Mouse (Mus musculus) 3T3-L1 (cell line): ENCODE measurements at regions not wholly inside any gene's neighbourhood (a gene's known extent, or its start where the extent isn't known, plus 50 kb on each side); places are given as distances from the start of the nearest gene placed in this dataset.
A peak's percentile ranks its signal among the peaks of the same experiment; 100 is the strongest.

Experiments
- DNase-seq: peaks from one replicate; pipeline ENCODE4 v3.0.0-alpha.2; 2015; ENCODE audit warnings: low read depth, low spot score

DNA sequence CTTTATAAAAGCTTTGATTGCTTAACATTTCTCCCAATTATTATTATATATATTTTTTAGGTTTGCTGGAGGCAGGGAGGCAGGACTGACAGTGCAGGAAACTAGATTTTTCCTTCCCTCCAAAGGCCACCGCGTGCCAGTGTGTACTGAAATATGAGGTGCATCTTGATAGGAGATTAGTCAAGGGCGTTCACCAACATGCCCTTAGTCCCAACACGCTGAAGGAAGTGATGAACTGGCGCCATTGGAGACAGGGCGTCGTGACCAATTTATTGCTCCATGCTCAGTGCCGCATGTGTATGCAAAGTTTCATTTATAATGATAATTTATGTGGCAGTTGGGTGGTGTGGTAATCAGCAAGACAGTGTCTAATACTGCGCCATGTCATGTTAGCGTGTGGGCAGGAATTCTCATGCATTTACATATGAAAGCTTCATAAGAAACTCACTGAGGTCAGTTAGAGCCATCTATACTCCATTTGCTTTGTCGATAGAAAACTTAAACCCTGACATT, 66.2 kb downstream of the Isl1 start:
- DNase-seq, result no peak

- no peak for DNase-seq
Observed at GRCm38 (mm10) chr13:116215101-116215500, 94.4 kb downstream of the Isl1 start.

GRCm38 (mm10) chr13:116213843-116214829, 95.4 kb downstream of the Isl1 start:
- DNase-seq, result no peak

- DNase-seq, result peak; percentile 36
Observed at GRCm38 (mm10) chr13:116201177-116201920, 108.1 kb downstream of the Isl1 start.

DNA sequence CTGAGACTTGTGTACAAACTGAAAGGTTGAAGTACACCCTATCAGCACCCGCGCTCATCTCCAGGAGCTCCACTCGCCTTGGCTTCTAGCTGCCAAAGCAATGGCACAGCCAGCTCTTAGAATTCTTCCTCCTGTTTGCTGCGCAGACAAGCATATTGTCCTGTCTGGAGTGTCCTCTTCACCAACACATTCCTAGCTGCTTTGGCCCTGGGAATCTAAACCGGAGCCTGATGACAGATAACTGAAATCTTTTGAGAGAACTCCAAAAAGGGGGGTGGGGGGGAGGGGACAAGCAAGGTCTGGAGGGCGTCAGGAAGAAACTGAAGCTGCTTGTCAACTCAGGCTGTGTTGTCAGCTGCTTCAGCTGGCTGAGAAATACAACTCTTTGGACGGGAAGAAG, 122.4 kb downstream of the Isl1 start:
- DNase-seq, result no peak

GRCm38 (mm10) chr13:116177781-116178180, 131.7 kb downstream of the Isl1 start:
- no peak for DNase-seq

DNA sequence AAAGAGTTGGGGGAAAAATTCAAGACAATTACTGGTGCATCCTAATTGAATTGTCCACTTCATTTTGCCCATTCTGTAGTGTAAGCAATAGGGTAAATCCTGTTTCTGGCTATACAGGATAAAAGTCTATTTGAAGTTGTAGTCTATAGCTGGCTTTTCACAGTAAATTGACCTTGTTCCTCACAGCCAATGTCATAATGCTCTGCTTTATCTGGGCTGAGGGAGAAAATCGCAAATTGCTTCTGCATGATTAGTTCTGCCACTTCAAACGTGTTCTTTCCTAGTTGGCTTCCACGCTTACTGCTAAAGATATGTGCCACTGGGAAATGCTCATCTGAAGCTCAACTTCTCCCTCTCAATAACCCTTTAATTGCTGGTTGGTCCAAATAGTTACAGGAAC, 134.5 kb downstream of the Isl1 start:
- DNase-seq, result no peak

DNA sequence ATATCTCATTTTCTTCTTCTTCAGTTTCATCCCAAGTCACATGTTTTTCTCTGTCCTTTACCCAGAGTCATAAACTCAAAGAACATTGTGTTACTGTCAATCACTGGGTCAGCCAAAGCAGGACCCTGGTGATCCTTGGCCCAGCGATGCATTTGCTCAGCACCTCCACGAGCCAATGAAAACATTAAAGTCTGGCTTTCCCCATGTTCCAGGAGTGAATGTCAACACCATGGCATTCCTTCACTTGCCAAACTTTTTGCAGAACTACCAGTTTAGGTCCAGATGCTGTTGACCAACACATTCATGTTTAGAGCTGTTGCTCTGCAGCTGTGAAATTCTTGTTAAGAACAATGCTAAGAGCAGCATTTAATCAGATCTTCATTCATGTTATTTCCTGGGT, 135.6 kb downstream of the Isl1 start:
- DNase-seq, result peak; percentile 37

DNA sequence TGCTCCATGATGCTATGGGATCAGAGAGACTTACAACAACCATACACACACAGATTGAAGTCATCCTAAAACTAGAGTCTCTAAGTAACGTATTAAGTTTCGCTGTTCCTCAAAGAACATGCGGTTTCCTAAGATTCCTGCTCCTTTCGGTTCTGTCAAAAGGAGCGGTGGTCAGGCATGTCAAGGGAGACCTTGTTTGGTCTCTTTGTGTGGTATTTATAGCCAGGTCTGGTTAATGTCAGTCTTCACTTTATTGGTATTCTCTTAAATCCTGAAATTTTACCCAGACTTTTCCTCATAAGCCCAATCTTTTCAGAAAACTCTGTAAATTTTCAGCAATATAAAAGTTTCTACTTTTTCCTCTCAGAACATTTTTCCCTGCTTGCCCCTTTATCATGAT, 166.5 kb downstream of the Isl1 start:
- no peak for DNase-seq

GRCm38 (mm10) chr13:116118664-116119063, 190.8 kb downstream of the Isl1 start:
- DNase-seq, result no peak

DNA sequence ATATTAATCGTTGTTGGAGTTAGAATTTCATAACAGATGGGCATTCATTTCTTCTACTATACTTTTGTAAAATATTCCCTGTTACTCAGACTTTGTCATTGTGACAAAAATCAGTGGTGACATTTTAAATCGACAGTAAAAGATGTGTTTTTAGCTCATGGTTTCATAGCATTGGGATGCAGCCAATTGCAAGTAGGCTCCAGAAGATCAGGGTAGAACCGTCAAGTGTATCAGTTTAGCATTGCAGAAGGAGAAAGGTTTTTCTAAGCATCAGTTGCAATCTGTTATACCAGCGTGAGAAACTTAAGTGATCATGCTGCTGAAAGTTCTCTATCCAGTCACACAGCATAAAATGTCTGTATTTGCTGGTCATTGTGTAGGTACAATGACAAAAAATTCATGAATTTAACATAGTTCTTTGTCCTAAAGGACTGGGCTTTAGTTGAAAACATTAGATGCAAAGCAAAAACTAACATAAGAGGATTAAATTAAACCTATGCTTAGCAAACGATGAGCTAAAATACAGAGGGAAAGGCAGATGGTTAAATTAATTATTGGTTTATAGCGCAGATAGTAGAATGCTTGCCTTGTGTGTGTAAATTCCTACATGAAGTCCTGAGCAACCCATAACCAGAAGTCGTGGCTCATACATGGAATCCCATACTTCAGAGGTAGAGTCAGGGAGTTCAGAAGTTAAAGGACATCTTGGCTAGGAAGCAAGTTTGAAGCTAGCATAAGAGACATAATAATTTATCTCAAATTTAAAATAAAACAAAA, 198.3 kb downstream of the Isl1 start:
- DNase-seq, result no peak

- DNase-seq, result no peak
Observed at GRCm38 (mm10) chr13:116110578-116110977, 198.9 kb downstream of the Isl1 start.

GRCm38 (mm10) chr13:116087541-116088308, 221.8 kb downstream of the Isl1 start:
- DNase-seq, result no peak

- no peak for DNase-seq
Observed at GRCm38 (mm10) chr13:116087140-116087539, 222.3 kb downstream of the Isl1 start.

DNA sequence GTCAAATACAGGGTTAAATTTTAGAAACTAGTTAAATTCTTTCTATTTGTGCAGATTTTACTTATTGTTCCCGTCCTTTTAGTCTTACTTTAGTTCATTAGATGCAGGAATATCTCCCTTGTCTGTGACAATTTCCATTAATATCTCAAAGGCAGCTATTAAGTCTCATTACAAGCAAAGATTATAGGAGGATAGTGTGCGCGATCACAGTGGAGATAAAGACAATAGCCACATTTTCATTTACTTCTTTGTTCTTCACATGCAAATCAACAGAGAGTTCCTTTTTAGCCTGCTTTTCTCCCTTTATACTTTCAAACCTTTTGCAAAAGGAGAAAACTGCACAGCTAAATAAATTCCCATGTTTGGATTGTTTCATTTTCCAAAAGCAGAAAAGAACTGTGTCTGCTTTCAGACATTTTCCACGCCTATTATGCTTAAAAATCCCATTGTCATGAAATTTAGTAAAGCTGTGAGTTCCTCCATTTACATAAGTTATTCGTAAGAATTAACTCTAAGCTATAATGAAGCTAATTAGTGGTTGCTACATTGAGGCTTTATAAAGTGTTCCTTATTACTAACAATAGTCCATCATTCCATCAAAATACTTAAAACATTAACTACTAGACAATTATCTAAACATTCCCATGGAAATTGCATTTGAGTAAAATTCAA, 252.4 kb downstream of the Isl1 start:
- no peak for DNase-seq

DNA sequence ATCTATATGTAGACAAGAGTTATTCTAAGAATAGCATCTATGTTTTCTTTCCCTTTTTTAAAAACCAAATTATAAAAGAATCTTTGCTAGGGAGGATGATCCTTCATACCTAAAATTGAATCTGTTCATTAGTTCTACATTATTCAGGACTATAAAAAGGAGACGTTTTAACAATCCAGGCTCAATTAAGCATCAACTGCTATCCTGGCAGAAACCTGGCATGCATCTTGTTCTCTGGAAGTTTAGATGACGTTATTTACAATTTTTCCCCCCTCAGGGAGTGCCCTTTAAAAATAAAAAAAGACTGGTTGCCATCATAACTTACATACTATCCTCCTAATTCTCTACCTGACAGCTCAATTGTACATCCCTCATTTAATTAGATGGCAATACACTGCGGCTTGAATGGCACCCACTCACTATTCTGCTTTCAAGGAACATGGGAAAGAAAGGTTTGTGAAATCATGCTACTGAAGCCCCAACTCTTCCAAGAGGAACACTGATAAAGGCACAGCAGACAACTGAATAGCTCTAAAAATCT, 253.3 kb downstream of the Isl1 start:
- DNase-seq, result no peak

DNA sequence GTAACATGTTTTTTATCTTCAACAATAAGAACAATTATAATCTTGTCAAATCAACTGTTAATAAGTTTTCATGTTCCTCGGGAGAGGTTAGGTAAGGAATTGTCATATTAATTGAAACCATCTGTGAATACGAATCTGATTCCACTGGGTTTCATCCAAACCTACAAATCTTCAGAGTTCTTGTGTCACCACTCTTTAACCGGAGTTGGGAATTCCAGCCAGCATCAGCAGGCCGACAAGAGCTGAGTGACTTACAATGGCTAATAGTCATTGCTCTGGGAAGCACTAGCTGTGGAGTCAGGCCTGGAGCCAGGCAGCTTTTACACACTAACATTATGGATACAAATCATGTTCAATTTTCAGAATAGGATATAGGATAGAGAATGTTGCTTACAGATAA, 273.3 kb downstream of the Isl1 start:
- DNase-seq, result peak; percentile 59

DNA sequence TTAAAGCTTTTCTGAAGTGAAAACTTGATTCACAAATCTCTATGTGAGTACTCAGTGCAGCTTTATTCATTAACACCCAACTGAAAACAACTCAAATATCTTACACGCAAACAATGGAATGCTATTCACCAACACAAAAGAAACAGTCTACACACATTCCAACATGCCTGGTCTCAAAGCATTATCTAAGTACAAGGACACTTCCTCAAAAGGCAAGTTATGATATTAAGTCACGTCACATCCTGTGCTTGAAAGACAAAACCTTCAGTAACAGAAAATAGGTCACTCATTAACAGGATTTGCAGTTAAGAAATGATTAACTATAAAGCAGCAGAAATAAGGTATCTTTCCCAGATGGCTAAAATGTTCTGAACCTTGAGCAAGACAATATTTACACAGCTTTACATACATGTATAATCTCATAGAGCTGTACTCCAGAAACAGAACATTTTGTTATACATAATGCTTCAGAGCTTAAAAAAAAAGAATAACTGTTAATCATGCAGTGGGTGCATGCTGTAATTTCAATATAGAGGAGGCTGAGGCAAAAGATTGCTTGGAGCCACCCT, 279.3 kb downstream of the Isl1 start:
- DNase-seq, result no peak

DNA sequence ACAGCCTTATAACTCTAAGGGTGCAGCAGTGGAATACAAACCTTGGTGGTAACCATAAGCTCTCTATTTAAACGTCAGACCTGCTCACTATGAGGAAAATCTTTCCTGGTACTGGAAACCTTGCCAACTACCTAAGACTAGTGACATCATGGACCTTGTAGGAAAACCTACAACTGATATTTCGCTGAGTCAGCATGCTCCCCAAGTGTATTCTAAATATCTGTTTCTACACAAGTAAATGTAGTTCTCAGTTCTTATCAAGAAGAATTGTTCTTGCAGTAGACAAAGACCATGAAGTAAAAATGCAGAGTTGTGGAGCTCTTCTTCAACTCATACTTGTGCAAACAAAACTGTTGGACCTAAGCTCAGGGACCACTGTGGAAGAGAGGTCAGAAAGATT, 280.9 kb downstream of the Isl1 start:
- DNase-seq, result no peak

GRCm38 (mm10) chr13:116027147-116027546, 282.3 kb downstream of the Isl1 start:
- DNase-seq, result no peak
